Mouse (Mus musculus): ENCODE results near the gene Adgrg5. TPM values are rescaled to one million over a fixed set of nuclear protein-coding genes. Genes with fewer than 3 reads are reported as not detected.

Gene Adgrg5
- total RNA-seq, 2 experiments from 2014 or later, result 0.24 to 0.31 TPM

- DNase-seq, result no peak
- intact Hi-C loops (cut with DNase I), result no loop called here
These were observed 65.1 kb downstream of the Adgrg5 start for GRCm38 (mm10) chr8:94988619-94989018.

GRCm38 (mm10) chr8:94989711-94990110, 66.2 kb downstream of the Adgrg5 start:
- intact Hi-C loops (cut with DNase I), result no loop called here
- DNase-seq, result no peak

- intact Hi-C loops (cut with DNase I), result no loop called here
- no peak for DNase-seq
These were observed 67.3 kb downstream of the Adgrg5 start for GRCm38 (mm10) chr8:94990598-94991453.

- intact Hi-C loops (cut with DNase I), result no loop called here
- DNase-seq, result no peak
These were observed 68.0 kb downstream of the Adgrg5 start for GRCm38 (mm10) chr8:94991454-94991994.

- intact Hi-C loops (cut with DNase I), result no loop called here
- DNase-seq, result no peak
These were observed 68.5 kb downstream of the Adgrg5 start for GRCm38 (mm10) chr8:94992010-94992409.

GRCm38 (mm10) chr8:94992534-94992933, 69.0 kb downstream of the Adgrg5 start:
- intact Hi-C loops (cut with DNase I), result no loop called here
- DNase-seq, result peak; percentile 71 to 75

Other genes with a start within 250 kb of the Adgrg5 start
- under 1 TPM; 0.31 to 0.38 TPM for gene Pllp, start 227.4 kb upstream of the Adgrg5 start, total RNA-seq (2021)
- not detected for gene Ccl22, start 178.1 kb upstream of the Adgrg5 start, total RNA-seq (2021)
- gene Cx3cl1, start 151.7 kb upstream of the Adgrg5 start, total RNA-seq (2021), result 1 to 10 TPM; 2.9 to 4.4 TPM
- not detected for gene Ccl17, start 113.2 kb upstream of the Adgrg5 start, total RNA-seq (2021)
- gene Coq9, start 85.4 kb upstream of the Adgrg5 start, total RNA-seq (2021), result 100 to 1,000 TPM; 536 to 626 TPM
- gene Ciapin1, start 85.3 kb upstream of the Adgrg5 start, total RNA-seq (2021), result 10 to 100 TPM; 73.7 to 91.4 TPM
- gene Polr2c, start 66.2 kb upstream of the Adgrg5 start, total RNA-seq (2021), result 10 to 100 TPM; 69.1 to 69.9 TPM
- 10 to 100 TPM; 16.6 to 20.4 TPM for gene Dok4, start 47.4 kb upstream of the Adgrg5 start, total RNA-seq (2021)
- gene Ccdc102a, start 5.6 kb upstream of the Adgrg5 start, total RNA-seq (2021), result 1 to 10 TPM; 6.8 to 6.9 TPM
- gene Adgrg1, start 51.1 kb downstream of the Adgrg5 start, total RNA-seq (2021), result 10 to 100 TPM; 42.5 to 62.0 TPM
- gene Adgrg3, start 94.0 kb downstream of the Adgrg5 start, total RNA-seq (2021), result 1 to 10 TPM; 1.9 to 2.1 TPM
- not detected for gene Drc7, start 131.4 kb downstream of the Adgrg5 start, total RNA-seq (2021)
- 1 to 10 TPM; 7.2 to 7.5 TPM for gene Katnb1, start 157.5 kb downstream of the Adgrg5 start, total RNA-seq (2021)